Mouse (Mus musculus) ZHBTc4 (cell line): ENCODE results near the gene Ero1l.
A peak's percentile ranks its signal among the peaks of the same experiment; 100 is the strongest.

Experiments used
- DNase-seq: peaks from one replicate; pipeline ENCODE4 v3.0.0-alpha.2; 2011; ENCODE audit warnings: low read depth, low spot score

Ero1l gene

GRCm38 (mm10) chr14:45318426-45319236 is at the start of gene Ero1l:
Gene Ero1l (minus strand): TSS chr14:45318771.
- DNase-seq: peak; percentile 88

GRCm38 (mm10) chr14:45365196-45365587 is 46.6 kb upstream of the Ero1l start:
- DNase-seq: peak; percentile 45

- no peak for DNase-seq
These were observed 45.9 kb upstream of the Ero1l start for GRCm38 (mm10) chr14:45364211-45365195.

- peak; percentile 97 for DNase-seq
These were observed 32.6 kb upstream of the Ero1l start, which contains the start of gene Styx for GRCm38 (mm10) chr14:45350931-45351859. Gene Styx (plus strand): TSS chr14:45351093.

GRCm38 (mm10) chr14:45329589-45330181 is 11.1 kb upstream of the Ero1l start, which contains the start of gene Psmc6:
Gene Psmc6 (plus strand): TSS chr14:45329788.
- peak; percentile 95 for DNase-seq

- no peak for DNase-seq
These were observed 10.5 kb upstream of the Ero1l start for GRCm38 (mm10) chr14:45329018-45329588.

GRCm38 (mm10) chr14:45328072-45328713 is 9.6 kb upstream of the Ero1l start:
- DNase-seq: no peak

- no peak for DNase-seq
These were observed 6.9 kb upstream of the Ero1l start for GRCm38 (mm10) chr14:45325471-45325870.

- DNase-seq: no peak
These were observed 4.7 kb upstream of the Ero1l start for GRCm38 (mm10) chr14:45323320-45323719.

- DNase-seq: no peak
These were observed 3.9 kb upstream of the Ero1l start for GRCm38 (mm10) chr14:45322450-45322849.

GRCm38 (mm10) chr14:45321622-45322021 is 3.1 kb upstream of the Ero1l start:
- no peak for DNase-seq

GRCm38 (mm10) chr14:45321067-45321466 is 2.5 kb upstream of the Ero1l start:
- no peak for DNase-seq

GRCm38 (mm10) chr14:45320111-45320510 is 1.5 kb upstream of the Ero1l start:
- no peak for DNase-seq

GRCm38 (mm10) chr14:45319237-45319610 is 653 bp upstream of the Ero1l start:
- no peak for DNase-seq

GRCm38 (mm10) chr14:45317921-45318411 is 605 bp downstream of the Ero1l start:
- DNase-seq: no peak

GRCm38 (mm10) chr14:45316927-45317326 is 1.6 kb downstream of the Ero1l start:
- no peak for DNase-seq

- DNase-seq: no peak
These were observed 8.5 kb downstream of the Ero1l start for GRCm38 (mm10) chr14:45310101-45310500.

- no peak for DNase-seq
These were observed 8.9 kb downstream of the Ero1l start for GRCm38 (mm10) chr14:45309646-45310045.

- DNase-seq: no peak
These were observed 10.8 kb downstream of the Ero1l start for GRCm38 (mm10) chr14:45307630-45308328.
